Mouse (Mus musculus) kidney, postnatal 10 days (tissue): Measurements from ENCODE around the gene Krtap5-2.
"Not testable (repeated sequence)": the region's sequence is repeated elsewhere in the genome, so short reads cannot be mapped to it uniquely, and the experiment has no call there.

ENCODE experiments used
- DNase-seq: peaks from one replicate; pipeline ENCODE4 v3.0.0; 2021; ENCODE audit warnings: mixed read lengths

Gene Krtap5-2

GRCm38 (mm10) chr7:142135934-142136333 lies 39.9 kb downstream of the Krtap5-2 start, which contains the start of gene Gm39115:
TSS of gene Gm39115 (minus strand) at chr7:142136034.
- not testable (repeated sequence) for DNase-seq

- peak; percentile 26 for DNase-seq
These were observed 41.4 kb downstream of the Krtap5-2 start for GRCm38 (mm10) chr7:142134206-142134995.

- no peak for DNase-seq
These were observed 47.0 kb downstream of the Krtap5-2 start for GRCm38 (mm10) chr7:142128843-142129242.
